Mouse (Mus musculus) lung, postnatal 10 days (tissue): ENCODE data around the gene Calhm2.
A peak's percentile ranks its signal among the peaks of the same experiment; 100 is the strongest.

ENCODE experiments used
- DNase-seq: peaks from one replicate; pipeline ENCODE4 v3.0.0; 2021

Gene Calhm2

DNA sequence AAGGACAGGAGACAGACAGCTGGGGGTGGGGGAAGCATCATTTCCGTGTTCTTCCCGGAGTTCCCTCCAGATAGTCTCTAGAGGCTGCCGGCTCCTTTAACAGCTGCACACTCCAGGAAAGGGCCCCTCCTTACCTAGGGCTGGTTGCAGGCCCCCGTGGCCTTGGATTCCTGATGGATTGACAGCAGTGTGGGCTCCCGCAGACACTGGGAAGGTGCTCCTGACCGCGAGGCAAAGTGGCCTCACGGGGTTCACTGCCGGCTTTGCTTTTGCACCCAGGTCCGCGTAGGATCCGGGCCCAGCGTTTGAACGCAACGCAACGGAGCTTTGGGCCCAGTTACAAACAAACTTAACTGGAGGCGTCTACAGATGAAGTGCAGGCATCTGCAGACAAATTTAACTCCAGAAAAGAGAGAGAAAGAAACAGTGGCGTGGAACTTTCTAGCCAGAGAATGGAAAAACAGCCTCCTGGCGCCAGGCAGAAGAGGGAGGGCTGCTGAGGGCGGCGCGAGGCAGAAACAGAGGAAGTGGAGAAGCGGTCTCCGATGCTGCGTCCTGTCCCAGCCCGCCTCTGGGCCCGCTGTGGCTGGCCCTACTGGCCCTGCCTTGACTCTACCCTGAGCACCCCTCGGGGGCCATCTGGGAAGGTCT, at the start of gene Calhm2:
Gene Calhm2, minus strand, starts transcription at position 524 of the 651 bp plus-strand sequence.
- DNase-seq = peak; percentile 84

DNA sequence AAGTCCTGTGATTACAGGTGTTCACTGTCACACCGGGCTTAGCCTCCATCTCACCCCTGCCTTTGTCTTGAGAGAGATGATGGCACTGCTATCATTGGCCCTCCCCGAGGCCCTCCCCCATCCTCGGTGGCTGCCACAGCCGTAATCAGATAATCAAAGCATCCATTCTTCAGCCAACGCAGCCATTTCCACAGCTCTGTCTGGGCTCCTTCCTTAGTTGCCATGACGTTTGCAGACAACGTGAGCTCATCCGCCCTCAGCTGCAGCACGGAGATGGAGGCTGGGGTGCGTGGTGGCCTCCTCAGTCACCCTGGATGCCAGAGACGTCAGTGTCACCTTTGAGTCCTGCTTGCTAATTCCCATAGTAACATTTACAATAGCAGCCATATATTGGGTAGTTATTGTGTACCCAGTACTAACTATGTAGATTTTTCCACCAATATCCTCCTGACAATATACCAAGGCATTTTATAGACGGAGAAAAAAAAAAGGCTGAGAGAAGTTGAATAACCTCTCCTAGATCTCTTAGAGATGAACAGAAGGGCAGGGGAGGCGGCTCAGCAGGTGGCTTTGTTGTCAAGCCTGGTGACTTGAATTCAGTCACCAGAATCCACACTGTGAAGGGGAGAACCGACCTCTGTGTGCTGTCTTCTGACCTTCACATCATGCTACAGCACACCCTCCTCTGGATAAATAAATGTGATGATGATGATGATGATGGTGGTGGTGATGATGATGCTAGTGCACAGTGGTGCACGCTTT, 48.6 kb upstream of the Calhm2 start:
- DNase-seq = no peak

DNA sequence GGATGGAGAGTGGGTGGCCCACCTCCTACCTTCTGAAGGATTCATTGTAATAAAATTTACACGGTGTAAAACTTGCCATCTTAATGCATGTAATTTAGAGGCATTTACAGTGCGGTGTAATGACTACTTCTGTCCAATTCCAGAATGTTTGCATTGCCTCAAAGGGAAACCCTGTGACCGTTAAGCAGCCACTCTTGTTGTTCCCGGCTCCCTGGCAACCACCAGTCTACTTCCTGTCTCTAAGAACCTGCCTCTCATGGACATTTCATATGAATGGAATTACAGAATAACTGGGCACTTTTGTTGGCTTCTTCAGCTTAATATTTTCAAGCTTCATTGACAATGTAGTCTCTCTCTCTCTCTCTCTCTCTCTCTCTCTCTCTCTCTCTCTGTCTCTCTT, 46.6 kb upstream of the Calhm2 start:
- DNase-seq = no peak

DNA sequence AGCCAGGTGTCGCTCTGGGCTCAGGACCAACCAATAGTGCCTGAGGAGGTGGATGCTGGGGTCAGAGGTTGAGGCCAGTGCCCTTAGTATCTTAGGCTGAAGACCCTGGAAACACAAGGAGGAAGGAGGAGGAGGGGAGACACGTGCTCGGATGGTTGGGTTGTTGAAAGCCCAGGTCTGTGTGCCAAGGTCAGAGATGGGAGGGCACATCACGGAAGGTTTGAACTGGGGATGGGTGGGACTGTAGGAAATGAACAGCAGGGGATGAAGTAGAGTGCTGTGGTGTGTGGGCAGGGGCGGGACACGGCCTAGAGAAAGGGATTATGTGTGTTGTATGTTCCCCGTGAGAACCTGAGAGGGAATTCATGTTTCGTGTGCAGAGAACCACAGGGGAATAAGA, 46.1 kb upstream of the Calhm2 start:
- DNase-seq = no peak

DNA sequence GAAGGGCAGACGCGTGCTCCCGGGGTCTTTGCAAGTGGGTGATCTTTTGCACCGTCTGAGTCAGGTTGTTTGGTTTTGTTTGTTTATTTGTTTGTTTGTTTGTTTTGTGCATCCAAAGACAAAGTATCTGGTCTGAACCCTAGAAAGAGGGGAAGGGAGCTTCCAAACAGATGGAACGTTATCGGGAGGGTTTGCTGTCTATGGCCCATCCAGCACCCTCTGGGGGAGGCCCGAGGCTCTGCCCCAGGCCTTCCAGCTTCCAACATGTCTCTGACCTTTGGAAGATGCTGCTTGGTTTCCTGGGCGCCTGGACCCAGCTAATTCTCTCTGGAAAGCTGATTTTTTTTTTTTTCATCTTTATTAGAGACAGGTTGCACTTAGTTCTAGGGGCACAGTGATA, 41.9 kb upstream of the Calhm2 start:
- DNase-seq = no peak

DNA sequence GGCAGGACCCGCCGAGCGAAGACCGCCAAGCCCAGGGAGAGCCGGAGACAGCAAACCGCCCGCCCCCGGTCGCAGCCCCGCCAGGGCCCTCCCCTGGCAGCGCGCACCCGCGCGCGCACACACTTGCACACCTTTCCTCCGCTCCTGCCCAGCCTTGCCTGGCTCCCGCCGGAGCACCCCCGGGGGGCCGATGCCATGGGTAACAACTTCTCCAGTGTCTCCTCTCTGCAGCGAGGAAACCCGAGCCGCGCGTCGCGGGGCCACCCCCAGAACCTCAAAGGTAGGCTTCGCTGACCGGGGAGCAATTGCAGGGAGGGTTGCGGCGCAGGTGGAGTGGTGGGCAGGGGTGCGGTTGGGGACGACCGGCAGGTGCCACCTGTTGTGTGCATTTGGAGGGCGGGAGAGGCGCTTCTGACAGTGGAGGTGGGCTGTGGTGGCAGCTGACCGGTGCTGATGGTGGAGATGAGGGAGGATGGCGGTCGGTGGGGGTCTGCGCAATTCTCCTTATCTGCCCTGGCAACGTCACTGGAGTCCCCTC, 41.2 kb upstream of the Calhm2 start:
- peak; percentile 27 for DNase-seq

DNA sequence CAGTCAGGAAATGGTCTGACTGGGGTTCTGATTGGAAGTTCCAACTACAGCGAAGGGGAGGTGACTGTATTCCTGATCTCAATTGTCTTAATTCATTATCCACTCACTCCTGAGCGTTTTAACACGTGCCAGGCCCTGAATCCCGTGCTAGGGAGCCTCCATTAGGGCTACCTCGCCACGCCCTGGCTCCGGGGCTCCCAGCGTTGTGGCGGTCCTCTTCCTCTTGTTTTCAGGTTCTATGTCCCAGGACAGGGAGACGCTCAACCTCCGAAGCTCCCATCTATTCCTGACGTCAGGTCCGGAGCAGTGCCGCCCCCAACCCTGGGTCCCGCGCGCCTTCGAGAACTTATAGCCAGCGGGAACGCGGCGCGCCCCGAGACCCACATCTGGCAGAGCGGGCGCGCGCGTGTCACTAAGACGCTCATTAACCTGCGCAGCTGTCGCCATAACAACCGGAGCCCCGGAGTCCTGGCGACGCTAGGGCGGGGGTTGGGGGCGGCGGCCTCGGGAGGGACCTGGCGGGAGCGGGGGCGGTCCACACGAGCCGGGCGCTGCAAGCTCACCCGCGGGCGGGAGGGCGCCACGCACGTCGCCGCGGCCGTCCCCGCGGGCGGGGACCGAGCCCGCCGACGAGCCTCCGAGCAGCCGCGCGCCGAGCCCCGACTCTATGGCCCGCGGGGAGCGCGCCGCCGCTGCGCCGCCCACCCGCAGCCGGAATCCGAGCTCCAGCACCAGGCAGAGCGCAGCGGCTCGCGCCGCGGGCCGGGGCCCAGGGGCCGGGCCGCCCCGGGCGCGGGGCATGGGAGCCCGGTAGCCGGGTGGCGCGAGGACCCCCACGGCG, 40.6 kb upstream of the Calhm2 start, which contains the start of gene Neurl1a:
Gene Neurl1a, plus strand, starts transcription at position 390 of the 841 bp plus-strand sequence.
- peak; percentile 39 for DNase-seq

DNA sequence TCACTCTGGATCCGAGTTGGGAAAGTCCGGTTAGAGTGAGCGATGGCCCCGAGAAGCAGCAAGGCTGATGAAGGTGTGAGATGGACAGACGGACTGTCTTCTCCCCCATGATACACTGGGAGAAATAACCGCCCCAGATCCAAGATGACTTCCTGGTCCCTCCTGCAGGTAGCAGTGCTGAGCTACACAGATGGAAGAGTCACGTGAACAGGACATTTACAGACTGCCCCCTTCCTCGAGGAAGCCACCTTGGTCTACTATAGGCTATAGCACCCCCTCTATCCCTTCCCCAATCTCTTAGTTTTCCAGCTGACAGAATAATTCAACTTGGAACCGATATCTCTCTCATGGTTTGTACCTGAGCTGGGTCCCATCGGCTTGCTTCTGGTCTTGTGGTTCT, 39.9 kb upstream of the Calhm2 start:
- peak; percentile 59 for DNase-seq

DNA sequence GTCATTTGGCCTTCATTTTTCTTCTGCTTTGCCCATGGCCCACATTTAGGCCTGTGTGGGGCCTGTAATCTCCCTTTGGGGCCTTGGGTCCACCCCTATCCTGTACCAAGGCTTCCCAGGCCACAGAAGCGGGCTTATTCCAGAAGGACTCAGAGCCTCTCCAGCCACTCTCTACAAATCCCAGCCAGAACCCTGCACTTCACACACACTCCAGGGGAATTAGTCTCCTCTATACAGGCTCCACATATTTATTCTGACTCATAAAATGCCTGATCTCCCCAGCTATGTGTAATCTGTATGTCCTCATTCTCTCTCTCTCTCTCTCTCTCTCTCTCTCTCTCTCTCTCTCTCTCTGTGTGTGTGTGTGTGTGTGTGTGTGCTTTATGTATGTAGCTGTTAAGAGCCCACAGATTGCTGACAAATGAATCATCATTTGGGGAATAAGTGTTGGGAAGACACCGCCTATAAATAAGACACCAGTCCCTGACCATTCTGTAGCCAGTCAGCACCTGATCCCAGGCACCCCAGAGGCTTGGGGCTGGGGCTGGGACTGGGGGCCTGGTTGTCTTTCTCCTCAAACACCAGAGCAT, 38.9 kb upstream of the Calhm2 start:
- no peak for DNase-seq

DNA sequence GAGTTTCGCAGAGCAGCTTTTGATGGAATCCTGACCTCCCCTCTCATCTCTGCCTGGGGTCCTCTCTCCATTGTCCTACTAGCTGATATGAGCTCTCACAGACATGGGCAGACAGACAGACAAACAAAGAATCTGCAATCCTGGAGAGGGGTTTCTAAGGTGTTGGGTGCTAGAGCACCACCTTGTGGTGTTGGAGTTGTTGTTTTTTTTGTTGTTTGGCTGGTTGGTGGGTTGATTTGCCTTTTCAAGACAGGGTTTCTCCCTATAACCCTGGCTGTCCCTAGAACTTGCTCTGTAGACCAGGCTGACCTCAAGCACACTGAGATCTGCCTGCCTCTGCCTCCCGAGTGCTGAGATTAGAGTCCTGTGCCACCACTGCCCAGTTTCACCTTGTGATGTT, 37.4 kb upstream of the Calhm2 start:
- no peak for DNase-seq

DNA sequence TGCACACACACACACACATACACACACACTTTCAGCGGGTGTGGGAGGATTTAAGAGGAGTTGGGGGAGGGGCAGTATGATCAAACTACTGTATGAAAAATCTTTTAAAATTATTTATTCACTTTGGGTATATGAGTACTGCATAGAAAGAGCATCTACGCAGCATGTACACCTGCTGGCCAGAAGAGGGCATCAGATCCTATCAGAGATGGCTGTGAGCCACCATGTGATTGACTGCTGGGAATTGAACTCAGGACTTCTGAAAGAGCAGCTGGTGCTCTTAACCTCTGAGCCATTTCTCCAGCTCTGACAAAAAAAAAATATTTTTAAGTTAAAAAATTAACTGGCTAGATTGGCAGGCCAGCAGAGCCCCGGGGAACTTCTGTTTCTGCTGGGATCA, 36.4 kb upstream of the Calhm2 start:
- peak; percentile 51 for DNase-seq

DNA sequence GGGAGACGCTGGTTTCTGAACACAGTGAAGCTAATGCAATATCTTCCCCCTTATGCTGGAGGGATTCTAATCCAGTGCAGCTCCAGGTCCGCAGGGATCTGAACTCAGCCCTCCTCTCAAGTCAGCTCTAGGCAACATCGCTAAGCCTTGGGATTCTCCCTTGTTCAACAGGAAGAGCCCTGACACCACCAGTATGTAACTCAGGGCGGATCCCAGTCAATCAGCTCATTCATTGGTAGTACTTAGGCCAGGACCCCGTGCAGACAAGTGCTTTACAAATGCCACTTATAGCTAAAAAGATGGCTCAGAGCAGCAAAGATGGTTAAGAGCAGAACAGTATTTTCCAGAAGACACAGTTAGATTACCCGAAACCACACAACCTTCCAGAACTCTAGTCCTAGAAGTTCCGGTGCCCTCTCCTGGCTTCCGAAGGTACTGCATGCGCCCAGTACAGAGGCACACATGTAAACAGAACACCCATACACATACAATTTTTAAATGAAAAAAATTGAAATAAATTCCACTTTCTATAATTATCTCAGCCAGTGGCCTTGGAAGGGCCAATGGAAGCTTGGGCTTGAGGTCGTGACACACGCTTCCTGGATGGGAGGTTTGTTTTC, 30.8 kb upstream of the Calhm2 start:
- peak; percentile 92 for DNase-seq

DNA sequence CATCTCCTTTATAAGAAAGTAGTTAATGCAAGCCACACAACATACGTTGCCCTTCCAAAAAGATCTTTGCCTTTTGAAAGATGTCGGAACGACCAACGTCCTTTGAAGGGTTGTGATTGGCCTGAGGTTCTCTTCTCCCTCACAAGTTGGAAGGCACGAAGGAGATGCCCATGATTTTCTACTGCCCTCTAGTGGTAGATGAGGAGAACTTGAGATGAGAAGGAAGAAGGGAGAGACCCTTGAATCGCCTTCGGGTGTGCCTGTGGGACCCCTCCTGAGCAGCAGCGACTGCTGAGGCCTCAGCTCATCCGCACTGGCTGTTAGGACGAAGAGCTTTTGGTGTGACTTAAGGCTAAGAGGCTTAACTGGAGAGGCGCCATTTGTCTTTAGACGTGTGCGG, 30.1 kb upstream of the Calhm2 start:
- peak; percentile 50 for DNase-seq

DNA sequence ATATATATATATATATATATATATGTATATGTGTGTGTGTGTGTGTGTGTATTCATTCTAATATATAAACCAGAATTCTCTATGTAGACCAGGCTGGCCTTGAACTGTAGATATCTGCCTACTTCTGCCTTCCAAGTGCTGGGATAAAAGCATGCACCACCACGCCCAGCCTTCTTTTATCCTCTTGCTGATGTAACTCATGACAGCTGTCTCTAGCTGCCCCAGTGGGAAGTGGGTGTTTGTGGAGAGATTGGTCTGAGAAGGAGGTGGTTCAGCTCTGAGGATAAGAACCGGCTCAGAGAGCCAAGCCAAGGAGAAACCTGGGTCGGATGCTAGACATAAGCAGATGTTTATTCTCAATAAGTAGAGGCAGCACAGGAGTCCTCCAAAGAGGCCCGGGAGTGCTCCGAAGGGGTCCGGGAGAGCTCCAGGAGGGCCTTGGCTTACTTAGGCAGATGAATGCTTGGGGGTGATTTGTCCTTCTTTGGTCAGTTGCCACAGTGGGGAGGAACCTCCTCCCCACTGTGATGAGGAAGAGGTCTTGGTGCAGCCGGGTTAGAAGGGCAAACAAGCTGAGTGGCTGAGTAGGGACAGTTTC, 29.6 kb upstream of the Calhm2 start:
- no peak for DNase-seq

DNA sequence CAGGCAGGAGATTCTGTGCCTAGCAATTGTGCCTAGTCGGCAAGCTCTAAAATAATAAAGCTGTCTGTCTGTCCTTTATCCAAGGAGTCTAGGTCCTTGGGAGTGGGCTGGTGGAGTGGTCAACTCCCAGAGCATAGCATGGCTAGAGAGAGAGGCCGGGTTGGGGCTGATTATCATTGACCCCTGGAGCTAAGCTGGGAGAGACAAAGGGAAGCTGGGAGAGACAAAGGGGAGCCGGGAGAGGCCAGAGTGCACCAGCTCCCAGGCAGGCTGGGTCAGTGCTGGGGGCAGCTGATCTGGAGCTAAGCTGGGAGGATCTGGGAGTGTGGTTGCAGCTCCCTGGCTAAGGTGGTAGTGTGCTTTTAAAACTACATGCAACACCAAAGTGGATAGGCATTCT, 28.7 kb upstream of the Calhm2 start:
- no peak for DNase-seq

DNA sequence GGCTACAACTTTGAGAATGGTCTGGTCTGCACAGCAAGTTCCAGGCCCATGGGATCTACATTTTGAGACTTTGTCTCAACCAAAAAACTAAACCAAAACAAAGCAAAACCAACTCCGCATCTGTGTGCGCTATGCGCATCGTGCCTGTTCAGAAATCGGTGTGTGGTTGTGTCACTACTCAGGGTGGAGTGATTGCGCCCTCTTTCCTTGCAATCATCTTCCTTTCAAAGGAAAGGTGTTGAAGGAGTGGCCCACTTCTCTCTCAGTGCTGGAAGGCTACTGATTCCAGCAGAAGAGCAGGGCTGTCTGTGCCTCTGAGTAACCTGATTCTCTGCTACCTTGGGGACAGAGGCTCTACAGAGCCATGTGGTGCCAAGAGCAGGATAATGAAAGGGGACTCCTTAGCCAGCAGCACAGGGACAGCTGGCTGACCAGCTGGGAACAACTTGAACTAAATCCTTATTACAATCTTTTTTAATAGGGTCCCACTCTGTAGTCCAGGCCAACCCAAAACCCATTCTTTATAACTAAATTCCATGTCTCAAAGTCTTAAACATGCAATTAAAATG, 25.2 kb upstream of the Calhm2 start:
- DNase-seq = no peak

DNA sequence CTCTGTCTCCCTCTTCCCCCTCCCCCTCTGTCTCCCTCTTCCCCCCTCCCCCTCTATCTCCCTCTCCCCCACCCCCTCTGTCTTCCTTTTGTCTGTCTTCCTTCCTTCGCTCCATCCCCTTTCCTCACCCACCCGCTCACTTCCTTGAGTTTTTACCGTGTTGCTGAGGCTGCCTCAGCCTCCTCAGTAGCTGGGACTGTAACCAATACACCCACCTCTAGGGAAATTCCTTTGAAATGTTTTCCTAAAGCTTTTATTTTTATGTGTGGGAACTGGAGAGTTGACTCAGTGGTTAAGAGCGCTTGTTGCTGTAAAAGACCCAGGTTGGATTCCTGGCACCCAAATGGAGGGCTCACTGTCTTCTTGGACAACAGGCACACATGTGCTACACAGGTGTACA, 23.6 kb upstream of the Calhm2 start:
- no peak for DNase-seq

DNA sequence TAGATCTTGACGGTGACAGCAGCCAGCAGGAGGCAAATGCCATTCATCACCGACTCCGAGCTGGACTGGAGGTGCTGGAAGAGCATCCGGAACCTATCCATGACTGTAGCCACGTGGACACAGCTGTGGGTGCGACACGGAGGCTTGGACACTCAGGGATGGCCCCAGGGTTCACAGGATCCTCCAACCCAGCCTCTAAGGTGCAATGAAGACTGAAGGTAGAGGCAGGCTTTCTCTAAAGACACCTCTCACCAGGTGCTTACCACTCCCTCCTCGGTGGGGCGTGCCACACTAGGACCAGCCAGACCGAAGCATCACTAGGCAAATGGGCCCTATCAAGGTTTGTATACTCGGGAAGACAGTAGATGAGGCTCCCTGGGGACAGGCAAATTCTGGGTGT, 19.6 kb upstream of the Calhm2 start, which contains the start of gene Calhm3:
Gene Calhm3, minus strand, starts transcription at position 101 of the 400 bp plus-strand sequence.
- no peak for DNase-seq

DNA sequence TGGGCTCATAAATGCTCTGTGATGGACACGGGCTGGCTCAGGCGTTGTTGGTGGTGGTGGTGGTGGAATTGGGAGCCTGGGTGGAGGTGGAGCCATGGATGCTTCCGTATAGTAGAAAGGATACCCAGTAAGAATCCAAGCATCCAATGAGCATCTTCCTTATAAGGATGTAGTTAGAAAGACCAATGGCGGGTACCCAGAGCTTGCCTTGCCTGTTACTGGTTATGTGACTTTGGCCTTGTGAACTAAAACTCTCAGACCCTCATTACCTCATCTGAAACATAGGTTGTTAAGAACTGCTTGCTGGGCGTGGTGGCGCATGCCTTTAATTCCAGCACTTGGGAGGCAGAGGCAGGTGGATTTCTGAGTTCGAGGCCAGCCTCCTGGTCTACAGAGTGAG, 15.7 kb upstream of the Calhm2 start:
- no peak for DNase-seq

DNA sequence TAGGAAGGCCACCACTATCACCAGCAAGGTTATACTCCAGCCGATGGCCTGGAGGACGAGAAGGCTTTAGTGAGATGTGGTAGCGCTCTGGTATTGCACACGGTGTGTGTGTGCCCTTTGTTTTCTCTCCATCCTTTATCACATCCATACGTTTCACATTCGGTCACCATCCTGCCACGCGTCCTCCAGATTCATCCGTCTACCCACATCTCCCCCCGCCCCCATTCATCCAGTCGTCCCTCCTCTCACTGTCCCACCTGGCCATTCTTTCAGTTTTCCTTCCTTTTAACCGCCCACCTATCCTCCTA, 13.9 kb upstream of the Calhm2 start:
- DNase-seq = no peak

DNA sequence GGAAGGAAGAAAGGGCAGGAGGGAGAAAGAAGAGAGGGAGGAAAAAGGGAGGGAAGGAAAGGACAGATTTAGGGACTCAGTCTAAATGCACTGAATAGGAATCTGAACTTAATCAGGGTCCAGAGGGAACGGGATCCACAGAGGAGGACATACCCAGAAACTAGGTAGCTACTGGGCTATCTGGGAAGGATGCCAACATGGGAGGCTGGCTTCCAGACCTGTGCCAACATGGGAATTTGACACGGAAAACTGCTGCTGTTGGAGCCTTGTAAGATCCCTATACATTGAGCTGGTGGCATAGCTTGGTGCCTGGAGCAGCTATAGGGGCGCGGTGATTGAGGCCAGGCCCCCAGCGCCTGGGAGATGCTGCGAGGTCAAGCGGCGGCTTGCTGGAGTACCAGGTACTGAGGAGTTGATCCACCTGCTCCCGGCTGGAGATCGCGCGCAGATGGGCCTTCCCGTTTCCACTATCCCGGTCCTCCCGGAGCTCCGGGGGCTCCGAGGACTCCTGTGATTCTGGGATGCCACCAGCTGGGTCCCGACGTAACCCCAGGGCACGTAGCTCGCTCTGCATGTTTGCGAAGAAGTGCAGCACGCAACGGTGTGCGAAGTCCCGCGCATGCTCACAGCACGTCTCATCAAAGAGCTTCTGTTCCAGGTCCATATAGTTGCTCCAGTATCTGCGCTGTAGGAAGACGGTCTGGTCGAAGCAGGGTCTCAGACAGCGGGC, 13.4 kb upstream of the Calhm2 start:
- no peak for DNase-seq
